Mouse (Mus musculus) myocyte (in vitro differentiated cells): ENCODE data around the gene Prkcb. TPM values are rescaled to one million over a fixed set of nuclear protein-coding genes. Genes with fewer than 3 reads are reported as not detected.

Experiments
- H3K27me3 ChIP-seq: one replicate; pipeline ENCODE4 v1.6.1; 2011; ENCODE audit not compliant: control insufficient read depth, insufficient read depth, insufficient read length
- H3K36me3 ChIP-seq: one replicate; pipeline ENCODE4 v1.6.1; 2011; ENCODE audit not compliant: control insufficient read depth, insufficient read depth
- H3K4me2 ChIP-seq: one replicate; pipeline ENCODE4 v1.6.1; 2011; ENCODE audit warnings: low read depth, control low read depth
- H3K4me3 ChIP-seq: one replicate; pipeline ENCODE4 v1.5.1; 2011; ENCODE audit warnings: mild to moderate bottlenecking, control low read depth, moderate library complexity
- H3K79me2 ChIP-seq: one replicate; pipeline ENCODE4 v1.6.1; 2011; ENCODE audit not compliant: control insufficient read depth, insufficient read depth
- H3ac ChIP-seq: one replicate; pipeline ENCODE4 v1.6.1; 2011; ENCODE audit not compliant: control insufficient read depth, insufficient read length
- CEBPB ChIP-seq: IDR thresholded peaks from 2 replicates; pipeline ENCODE4 v1.6.1; 2011; ENCODE audit warnings: mild to moderate bottlenecking, moderate library complexity; ENCODE audit not compliant: poor library complexity, insufficient read depth, severe bottlenecking
- E2F4 ChIP-seq: IDR thresholded peaks from one replicate; pipeline ENCODE4 v1.6.1; 2011; ENCODE audit warnings: mild to moderate bottlenecking, control low read depth, moderate library complexity; ENCODE audit not compliant: insufficient read depth
- MAX ChIP-seq: IDR thresholded peaks from one replicate; pipeline ENCODE4 v1.6.1; 2011; ENCODE audit warnings: low read depth, mild to moderate bottlenecking, control low read depth
- MYOD1 ChIP-seq, 3 experiments: IDR thresholded peaks; one replicate each; pipeline ENCODE4 v1.6.1; 2011; ENCODE audit warnings: control low read depth in 2 of 3, low read depth in 2 of 3, mild to moderate bottlenecking in 2 of 3, moderate library complexity in 1 of 3; ENCODE audit not compliant: insufficient read length in 2 of 3, control insufficient read depth in 1 of 3
- MYOG ChIP-seq, 3 experiments: IDR thresholded peaks; one replicate each; pipeline ENCODE4 v1.6.1; 2011; ENCODE audit warnings: control low read depth in 2 of 3, low read depth in 2 of 3, mild to moderate bottlenecking in 2 of 3; ENCODE audit not compliant: insufficient read length in 2 of 3, control insufficient read depth in 1 of 3, insufficient read depth in 1 of 3
- POLR2A ChIP-seq: IDR thresholded peaks from one replicate; pipeline ENCODE4 v1.6.1; 2011; ENCODE audit warnings: low read depth, mild to moderate bottlenecking, control low read depth, moderate library complexity; ENCODE audit not compliant: insufficient read length
- POLR2AphosphoS2 ChIP-seq: IDR thresholded peaks from one replicate; pipeline ENCODE4 v1.6.1; 2011; ENCODE audit warnings: low read depth, control low read depth; ENCODE audit not compliant: insufficient read length
- REST ChIP-seq: IDR thresholded peaks from one replicate; pipeline ENCODE4 v1.6.1; 2011; ENCODE audit warnings: mild to moderate bottlenecking, control low read depth, moderate library complexity; ENCODE audit not compliant: insufficient read depth, insufficient read length
- SRF ChIP-seq: IDR thresholded peaks from one replicate; pipeline ENCODE4 v1.6.1; 2011; ENCODE audit warnings: low read depth; ENCODE audit not compliant: control insufficient read depth, insufficient read length
- TCF12 ChIP-seq: IDR thresholded peaks from one replicate; pipeline ENCODE4 v1.6.1; 2011; ENCODE audit warnings: mild to moderate bottlenecking, control low read depth; ENCODE audit not compliant: poor library complexity, insufficient read depth, severe bottlenecking
- TCF3 ChIP-seq: IDR thresholded peaks from one replicate; pipeline ENCODE4 v1.6.1; 2011; ENCODE audit warnings: low read depth, control low read depth; ENCODE audit not compliant: insufficient read length
- USF1 ChIP-seq: IDR thresholded peaks from one replicate; pipeline ENCODE4 v1.6.1; 2011; ENCODE audit warnings: low read depth, mild to moderate bottlenecking, control low read depth, moderate library complexity
- polyA plus RNA-seq: library from polyadenylated mRNA; unstranded; fragments of >200 nt; fragmentation: generic; extraction: Trizol; gene quantifications from one replicate; pipeline ENCODE4 v1.2.1, GENCODE M21; 2012; ENCODE audit warnings: missing spikeins

Gene Prkcb
- polyA plus RNA-seq, 1 experiment, result 2.2 TPM

DNA sequence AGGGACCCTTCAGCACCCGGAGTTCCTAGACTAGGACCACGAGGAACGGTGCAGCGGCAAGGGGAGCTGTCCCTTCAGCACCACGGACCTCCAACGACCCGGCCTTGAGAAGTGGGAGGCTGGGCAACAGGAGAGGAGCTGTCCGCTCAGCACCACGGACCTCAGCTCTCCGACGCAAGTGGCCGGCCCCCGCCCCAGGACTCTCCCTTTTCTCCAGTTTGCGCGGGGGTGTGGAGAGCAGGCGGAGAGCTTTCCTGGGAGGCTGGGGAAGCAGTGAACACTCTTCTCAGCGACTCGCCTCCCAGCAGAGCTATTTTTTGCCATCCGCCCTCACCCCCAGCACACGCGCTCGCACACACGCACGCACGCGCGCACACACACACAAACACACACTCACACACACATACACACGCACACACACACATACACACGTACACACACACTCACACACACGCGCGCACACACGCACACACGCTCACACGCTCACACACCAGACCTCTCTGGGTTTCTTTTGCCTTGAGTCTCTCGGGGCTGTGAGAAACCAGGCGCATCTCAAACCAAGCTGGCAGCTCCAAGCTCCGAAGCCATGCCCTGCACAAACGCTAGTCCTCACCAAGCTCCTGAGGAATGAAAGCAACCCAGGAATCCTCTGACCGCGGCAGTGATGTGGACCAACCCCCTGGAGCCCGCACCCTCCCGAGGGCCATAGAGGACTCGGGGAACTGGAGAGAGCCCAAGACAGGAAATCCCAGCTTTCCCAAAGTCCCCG, 382.5 kb downstream of the Prkcb start:
- H3K79me2 ChIP-seq, result no peaks in the 10 kb centered on the region
- H3ac ChIP-seq, result no peak overlapping the region
- H3K27me3 ChIP-seq, result no peaks in the 10 kb centered on the region
- H3K4me3 ChIP-seq, result no peak overlapping the region
- TF ChIP-seq REST (peak; percentile 96), TCF3 (no peak), SRF (no peak), TCF12 (no peak), MAX (no peak), MYOD1 (IDR thresholded peaks at IDR 0.05; ENCODE audit: control insufficient read depth in 1 of 3, insufficient read length in 2 of 3, low read depth in 2 of 3) (no peak)
- no peaks in the 10 kb centered on the region for H3K36me3 ChIP-seq
- no peak overlapping the region for H3K4me2 ChIP-seq

GRCm38 (mm10) chr7:122672981-122673380, 384.4 kb downstream of the Prkcb start:
- H3K4me2 ChIP-seq, result no peak overlapping the region
- H3K79me2 ChIP-seq, result no peaks in the 10 kb centered on the region
- no peak overlapping the region for H3K4me3 ChIP-seq
- no peak overlapping the region for H3ac ChIP-seq
- H3K36me3 ChIP-seq, result no peaks in the 10 kb centered on the region
- no peaks in the 10 kb centered on the region for H3K27me3 ChIP-seq
- no peak for TF ChIP-seq MYOD1 (IDR thresholded peaks at IDR 0.05; ENCODE audit: control insufficient read depth in 1 of 3, insufficient read length in 2 of 3, low read depth in 2 of 3)
- TF ChIP-seq POLR2AphosphoS2, result no peak
- TF ChIP-seq TCF3, result no peak
- no peak for TF ChIP-seq CEBPB
- TF ChIP-seq MYOG (IDR thresholded peaks at IDR 0.05; ENCODE audit: control insufficient read depth in 1 of 3, insufficient read depth in 1 of 3, insufficient read length in 2 of 3, low read depth in 2 of 3), result no peak
- no peak for TF ChIP-seq E2F4
- no peak for TF ChIP-seq POLR2A
- no peak for TF ChIP-seq SRF

GRCm38 (mm10) chr7:122675207-122675606, 386.7 kb downstream of the Prkcb start:
- no peaks in the 10 kb centered on the region for H3K79me2 ChIP-seq
- H3K4me2 ChIP-seq, result no peak overlapping the region
- H3K36me3 ChIP-seq, result no peaks in the 10 kb centered on the region
- TF ChIP-seq TCF3 (no peak), MAX (no peak), TCF12 (no peak), SRF (no peak), USF1 (no peak), E2F4 (no peak)
- no peak overlapping the region for H3K4me3 ChIP-seq
- no peak overlapping the region for H3ac ChIP-seq
- no peaks in the 10 kb centered on the region for H3K27me3 ChIP-seq

Other genes with a start within 250 kb of the Prkcb start
- 19.9 TPM for gene Ubfd1, start 221.6 kb upstream of the Prkcb start, polyA plus RNA-seq
- 10.8 TPM for gene Ears2, start 221.5 kb upstream of the Prkcb start, polyA plus RNA-seq
- gene Ndufab1, start 186.9 kb upstream of the Prkcb start, polyA plus RNA-seq, result 729 TPM
- 0.48 TPM for gene Palb2, start 155.8 kb upstream of the Prkcb start, polyA plus RNA-seq
- 53.3 TPM for gene Dctn5, start 155.7 kb upstream of the Prkcb start, polyA plus RNA-seq
- 57.8 TPM for gene Plk1, start 129.3 kb upstream of the Prkcb start, polyA plus RNA-seq
- gene Ern2, start 102.5 kb upstream of the Prkcb start, polyA plus RNA-seq, result not detected
- not detected for gene Chp2, start 69.3 kb upstream of the Prkcb start, polyA plus RNA-seq